Mouse (Mus musculus) frontal cortex, postnatal 36 days (tissue): ENCODE measurements at regions not wholly inside any gene's neighbourhood (a gene's known extent, or its start where the extent isn't known, plus 50 kb on each side); places are given as distances from the start of the nearest gene placed in this dataset.

ENCODE experiments used
- DNase-seq, 2 experiments: peaks; one replicate each; pipeline ENCODE4 v3.0.0; 2022; ENCODE audit warnings: low spot score in 2 of 2

DNA sequence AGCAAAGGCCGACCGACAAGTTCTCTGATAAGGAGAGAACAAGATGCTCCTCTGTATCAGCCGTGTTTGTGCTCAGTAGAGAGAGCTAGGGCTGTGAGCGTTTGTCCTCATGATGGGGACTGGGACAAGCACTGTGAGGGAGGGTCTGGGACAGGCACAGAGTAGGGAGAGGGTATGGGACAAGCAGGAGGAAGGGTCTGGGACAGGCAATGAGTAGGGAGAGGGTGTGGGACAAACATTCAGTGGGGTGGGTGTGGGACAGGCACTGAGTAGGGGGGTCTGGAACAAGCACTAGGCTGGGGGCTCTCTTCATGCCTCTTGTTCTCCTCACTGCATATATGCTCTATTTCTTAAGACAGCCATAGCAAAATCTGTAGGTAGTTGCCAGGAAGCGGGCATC, 70.2 kb upstream of the Plcl2 start:
- DNase-seq, result no peak

DNA sequence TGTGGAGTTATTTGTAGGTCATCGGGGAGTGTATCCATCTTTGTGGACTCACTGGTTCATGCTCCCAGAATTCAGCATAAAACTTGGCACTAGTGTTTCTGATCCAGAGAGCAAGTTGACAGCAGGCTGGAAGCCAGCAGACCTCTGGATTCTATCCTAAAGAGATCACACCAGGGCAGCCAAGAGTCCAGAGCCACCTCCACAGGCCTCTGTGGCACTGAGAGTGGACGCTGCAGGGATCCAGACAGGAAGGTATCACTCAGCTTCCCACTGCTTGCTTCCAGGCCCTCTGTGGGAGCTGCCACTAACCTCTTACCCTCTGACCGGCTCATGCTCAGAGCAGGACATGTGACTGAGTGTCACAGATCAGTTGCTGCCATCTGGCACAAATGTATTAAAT, 69.8 kb upstream of the Plcl2 start:
- DNase-seq, result no peak

DNA sequence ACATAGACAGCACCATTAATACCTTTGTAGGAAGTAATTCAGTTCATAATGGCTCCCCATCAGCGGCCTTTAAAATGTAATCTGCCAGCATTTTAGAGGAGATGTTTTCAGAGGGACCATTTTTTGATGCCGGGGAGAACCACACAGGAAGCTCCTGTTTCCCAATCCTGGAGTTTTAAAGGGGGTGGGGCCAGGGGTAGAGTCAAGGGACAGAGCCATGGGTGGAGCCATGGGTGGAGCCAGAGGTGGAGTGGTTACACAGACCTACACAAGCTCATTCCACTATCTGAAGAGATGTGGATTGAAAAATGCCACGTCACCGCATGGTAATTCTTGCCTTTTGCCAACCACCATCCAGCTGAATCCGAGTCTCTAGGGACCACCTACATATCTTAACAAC, 67.1 kb upstream of the Plcl2 start:
- no peak for DNase-seq

DNA sequence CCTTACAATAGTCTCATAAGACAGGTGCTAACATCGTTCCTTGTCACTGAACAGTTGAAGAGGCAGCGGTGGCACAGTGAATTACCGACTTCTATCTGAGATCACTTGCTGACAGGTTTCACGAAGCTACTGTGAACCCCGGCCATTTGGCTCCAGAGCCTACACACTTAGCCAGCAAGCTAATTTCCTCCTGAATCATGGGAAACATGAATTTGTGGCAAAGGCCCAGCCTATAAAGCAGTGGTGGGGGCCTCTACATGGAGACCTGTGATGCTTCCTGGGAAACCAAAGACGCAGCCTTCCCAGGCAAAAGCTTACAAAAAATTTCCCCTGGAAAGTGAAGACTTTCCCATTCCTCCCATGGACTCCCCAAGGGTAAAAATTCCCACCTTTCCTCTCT, 66.3 kb upstream of the Plcl2 start:
- DNase-seq, result no peak

DNA sequence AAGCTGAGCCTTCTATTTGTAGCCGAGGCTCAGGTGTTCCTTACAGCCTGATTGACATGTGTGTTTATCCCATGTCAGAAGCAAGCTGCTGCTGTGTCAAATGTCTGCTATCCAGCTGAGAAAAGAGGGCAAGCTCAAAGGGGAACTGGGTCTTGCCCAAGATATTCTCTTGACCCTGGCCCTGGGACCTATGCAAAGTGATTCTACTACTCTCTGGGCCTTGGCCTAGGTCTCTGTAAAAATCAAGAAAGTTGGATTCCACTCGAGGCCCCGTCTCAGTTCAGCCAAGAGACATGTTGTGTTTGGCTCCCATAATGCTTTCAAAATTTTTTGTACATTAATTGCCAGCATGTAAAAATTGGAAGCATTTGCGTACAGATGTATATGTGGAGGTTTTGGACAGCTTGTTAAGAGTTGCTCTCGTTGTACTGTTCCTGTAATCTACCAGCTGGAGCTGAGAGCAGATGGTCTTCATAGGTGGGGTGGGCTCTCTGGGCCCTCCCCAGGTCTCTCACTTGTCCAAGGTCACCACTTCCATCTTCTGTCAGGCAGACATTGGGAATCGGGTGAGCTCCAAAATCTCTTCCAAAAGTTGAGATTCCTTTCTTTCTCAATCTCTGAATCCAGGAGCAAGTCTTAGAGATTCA, 65.7 kb upstream of the Plcl2 start:
- DNase-seq, result no peak

DNA sequence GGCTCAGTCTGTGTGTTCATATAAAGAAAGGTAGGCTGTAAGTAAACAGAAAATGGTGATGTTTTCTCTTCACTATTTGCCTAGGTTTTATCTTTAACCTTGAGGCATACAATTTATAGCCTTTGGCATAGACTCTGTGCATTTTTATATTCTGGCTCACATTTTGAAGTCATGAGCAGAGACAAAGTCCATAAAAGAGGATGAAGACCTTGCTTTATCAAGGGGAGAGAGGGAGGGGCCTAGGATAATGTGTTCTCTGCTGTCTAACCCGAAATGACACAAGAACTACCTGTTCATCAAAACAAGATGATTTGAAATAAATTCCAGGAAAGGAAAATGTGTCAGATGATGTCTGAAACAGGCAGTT, 65.2 kb upstream of the Plcl2 start:
- no peak for DNase-seq

DNA sequence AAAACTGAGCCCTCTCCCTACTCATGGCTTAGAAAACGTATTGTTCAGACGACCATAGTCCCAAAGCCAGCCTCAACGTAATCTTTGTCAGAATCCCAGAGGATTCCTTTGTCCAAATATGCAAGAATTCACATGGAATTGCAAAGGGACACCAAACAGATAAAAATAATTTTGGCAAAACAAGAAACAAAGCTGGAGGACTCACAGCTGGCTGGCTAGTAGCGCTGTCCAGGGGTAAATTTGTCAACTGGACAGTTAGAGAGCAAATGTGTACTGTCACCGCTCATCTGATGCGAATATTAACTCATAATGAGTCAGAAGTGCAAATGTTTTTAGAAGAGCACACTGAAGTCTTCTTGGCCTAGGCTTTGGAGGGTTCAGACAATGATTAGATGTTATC, 60.5 kb upstream of the Plcl2 start:
- no peak for DNase-seq

DNA sequence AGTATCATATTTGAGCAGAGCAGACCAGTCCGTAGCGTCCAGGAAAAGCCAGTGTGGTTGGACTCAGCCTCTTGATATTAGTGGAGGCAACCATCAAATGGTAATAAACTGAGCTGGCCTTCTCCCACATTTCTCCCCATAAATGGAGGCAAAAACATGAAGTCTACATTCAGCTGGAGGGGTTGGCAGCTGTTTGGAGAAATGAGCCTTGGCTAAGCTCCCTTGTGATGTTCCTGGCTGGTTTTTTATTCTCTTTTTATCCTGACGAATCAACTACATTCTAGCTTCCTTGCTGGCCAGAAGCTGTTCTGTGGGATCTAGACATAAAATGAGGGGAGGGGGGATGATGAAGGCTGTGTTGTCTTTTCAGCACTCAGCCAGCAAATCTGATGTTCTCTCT, 57.6 kb upstream of the Plcl2 start:
- no peak for DNase-seq

DNA sequence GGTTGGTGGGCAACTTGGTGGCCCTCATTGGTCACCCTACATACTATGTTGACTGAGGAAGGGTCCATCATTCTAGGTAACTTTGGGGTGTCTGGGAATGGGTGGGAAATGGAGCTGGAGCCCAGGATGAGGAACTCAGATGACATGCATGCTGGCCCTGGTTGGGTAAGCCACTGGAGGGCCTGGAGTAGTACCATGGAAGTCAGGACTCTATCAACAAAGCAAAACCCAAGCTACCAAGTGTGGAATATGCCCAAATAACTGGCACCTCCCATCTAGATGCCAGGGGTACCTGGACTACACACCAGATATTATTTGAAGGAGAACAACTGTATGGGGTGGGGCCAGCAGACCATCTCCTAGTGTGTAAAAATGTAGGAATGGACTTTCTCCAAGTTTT, 55.7 kb upstream of the Plcl2 start:
- DNase-seq, result no peak

DNA sequence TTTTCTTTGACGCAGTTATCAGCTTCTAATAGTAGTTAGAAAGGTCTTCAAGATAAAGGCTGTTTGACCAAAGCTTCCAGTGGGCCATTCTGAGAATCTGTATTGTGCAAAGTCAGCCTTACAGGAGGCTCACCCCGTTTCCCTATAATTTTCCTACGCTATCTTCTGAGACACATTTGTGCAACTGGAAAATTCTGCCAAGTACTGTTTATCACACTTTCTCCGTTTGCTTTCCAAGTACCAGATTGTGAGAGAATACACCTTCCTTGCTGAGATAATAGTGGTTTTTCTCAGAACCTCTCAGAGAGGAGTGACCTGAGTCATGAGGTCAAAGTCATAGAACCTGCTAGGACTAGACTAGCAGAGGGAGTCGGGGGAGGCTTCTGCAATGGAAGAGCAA, 55.2 kb upstream of the Plcl2 start:
- no peak for DNase-seq

DNA sequence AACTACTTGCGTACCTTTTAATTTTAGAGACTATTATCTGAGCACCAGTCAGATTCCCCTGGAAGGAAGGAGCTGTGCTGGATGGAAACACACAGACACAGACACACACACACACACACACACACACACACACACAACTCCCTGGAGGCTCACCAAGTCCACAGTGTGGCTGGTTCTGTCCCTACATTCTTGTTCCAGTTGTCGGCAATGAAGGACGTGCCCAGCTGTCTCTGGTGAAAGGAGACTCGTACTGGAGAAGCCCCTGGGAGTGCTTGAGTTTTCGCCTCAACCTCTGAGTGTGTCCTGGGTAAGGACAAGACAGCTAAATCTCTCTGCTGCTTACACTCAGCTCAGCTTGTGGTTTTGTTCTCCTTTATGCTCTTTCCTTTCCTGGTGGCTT, 54.3 kb upstream of the Plcl2 start:
- DNase-seq, result no peak

DNA sequence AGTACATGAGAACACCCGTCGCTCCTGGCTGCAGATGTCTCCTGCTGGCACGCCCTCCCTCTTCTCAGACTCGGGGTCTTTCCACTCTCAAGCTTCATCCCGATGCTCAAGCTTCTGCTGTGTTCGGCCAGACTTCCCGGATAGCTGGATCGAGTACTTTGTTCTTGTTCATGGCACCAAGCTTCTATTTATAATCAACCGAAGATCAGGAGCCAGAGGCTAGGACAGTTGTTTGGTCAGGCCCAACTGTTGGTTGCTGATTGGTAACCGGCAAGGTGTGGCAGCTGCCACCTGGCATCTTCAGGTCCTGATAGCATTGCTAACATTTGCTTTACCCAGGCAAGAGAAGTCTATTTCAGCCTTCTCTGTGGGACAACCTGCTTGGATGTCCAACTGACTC, 53.5 kb upstream of the Plcl2 start:
- DNase-seq, result no peak

DNA sequence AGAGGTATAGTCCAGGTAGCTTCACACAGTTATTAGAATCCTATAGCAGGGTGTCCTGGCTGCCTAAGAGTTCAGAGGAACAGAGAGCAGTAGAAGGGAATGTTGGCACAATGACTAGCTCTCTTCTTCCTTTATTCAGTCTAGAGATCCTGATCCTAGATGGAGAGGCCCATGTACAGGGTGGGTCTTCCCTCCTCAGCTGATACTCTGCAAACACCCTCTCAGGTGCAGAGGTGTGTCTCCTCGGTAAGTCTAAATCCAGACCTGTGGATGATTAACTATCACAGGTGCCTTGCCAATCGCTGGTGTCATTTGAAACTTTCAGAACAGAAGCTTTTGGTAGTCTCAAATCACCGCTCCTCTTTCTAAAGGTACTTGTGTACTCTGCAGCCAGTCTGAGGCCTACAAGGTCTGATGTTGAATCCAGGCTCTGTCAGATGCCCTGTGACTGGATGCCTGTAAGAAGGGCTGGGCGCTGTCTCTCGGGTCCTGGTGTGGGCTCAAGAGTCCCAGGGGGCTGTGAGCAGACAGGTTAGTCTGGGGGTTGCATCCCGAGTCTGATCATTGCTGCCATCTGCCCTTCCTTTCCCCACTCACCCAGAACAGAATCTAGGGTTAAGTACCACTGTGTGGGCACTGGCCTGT, 52.0 kb upstream of the Plcl2 start:
- DNase-seq, result no peak

DNA sequence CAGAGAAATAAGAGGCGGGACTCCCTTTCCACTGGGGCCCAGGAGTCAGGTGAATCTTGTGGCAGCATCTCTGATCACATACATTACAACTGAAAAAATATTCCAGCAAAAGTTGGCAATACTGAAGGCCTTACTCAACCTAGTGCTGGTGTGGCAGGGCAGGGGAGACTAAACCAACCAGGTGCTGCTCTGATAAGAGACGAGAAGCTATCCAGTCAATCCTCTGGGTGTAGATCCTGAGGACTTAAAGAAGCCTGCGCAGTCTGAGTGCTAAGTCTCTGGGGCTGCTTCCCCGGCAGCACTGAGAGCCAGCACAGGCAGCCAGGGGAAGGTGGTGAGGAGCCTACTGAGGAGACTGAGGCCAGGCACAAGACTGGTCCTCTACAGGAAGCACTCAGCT, 51.0 kb upstream of the Plcl2 start:
- DNase-seq, result no peak
